Mouse (Mus musculus) limb, embryonic 10.5 days (tissue): ENCODE measurements at regions not wholly inside any gene's neighbourhood (a gene's known extent, or its start where the extent isn't known, plus 50 kb on each side); places are given as distances from the start of the nearest gene placed in this dataset.

Source experiments
- DNase-seq: peaks from one replicate; pipeline ENCODE4 v3.0.0-alpha.2; 2017; ENCODE audit warnings: low spot score
- H3K27ac ChIP-seq: fragments of 300-500 bp; sonication (generic); 2 replicates; pipeline ENCODE4 v1.5.1; 2016; ENCODE audit warnings: mild to moderate bottlenecking
- H3K27me3 ChIP-seq: fragments of 300-500 bp; sonication (generic); 2 replicates; pipeline ENCODE4 v1.6.1; 2016; ENCODE audit warnings: low read depth, mild to moderate bottlenecking; ENCODE audit not compliant: poor library complexity, severe bottlenecking
- H3K36me3 ChIP-seq: fragments of 300-500 bp; sonication (generic); 2 replicates; pipeline ENCODE4 v1.6.1; 2016; ENCODE audit warnings: mild to moderate bottlenecking, moderate library complexity
- H3K4me1 ChIP-seq: fragments of 300-500 bp; sonication (generic); 2 replicates; pipeline ENCODE4 v1.6.1; 2016
- H3K4me3 ChIP-seq: fragments of 300-500 bp; sonication (generic); 2 replicates; pipeline ENCODE4 v1.5.1; 2016; ENCODE audit warnings: mild to moderate bottlenecking, moderate library complexity
- H3K9me3 ChIP-seq: fragments of 300-500 bp; sonication (generic); replicated peaks from 2 replicates; pipeline ENCODE4 v1.6.1; 2016; ENCODE audit warnings: mild to moderate bottlenecking
- WGBS: fragments of 180-500 bp; shearing (Covaris S2); methylation state at CpG from one replicate; pipeline ENCODE4 v1.1.7; 2016; 5-methylcytosine and 5-hydroxymethylcytosine counted together

DNA sequence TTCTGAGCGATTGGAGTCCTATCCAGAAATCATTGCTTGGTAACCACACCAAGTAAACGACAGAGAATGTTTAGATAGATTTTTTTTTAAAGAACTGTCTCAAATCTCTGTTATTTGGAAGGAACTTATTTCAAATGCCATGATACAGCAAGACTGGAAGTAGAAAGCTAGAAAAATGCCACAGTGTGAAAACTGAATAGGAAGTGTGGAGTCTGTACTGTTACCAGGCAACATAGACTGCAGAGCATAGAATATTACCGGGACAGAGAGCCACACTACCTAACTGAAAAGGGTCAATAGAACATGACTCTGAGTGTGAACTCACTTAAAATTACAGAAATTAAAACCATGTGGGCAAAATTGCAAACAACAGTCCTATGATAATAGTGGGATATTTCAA lies 52.4 kb upstream of the Adcy1 start:
- no peak for DNase-seq
- Histone ChIP-seq H3K9me3 (no peaks in the 10 kb centered on the region), H3K27ac (no peak overlapping the region), H3K4me1 (no peaks in the 10 kb centered on the region), H3K36me3 (no peaks in the 10 kb centered on the region), H3K27me3 (no peaks in the 10 kb centered on the region), H3K4me3 (no peak overlapping the region)
- WGBS, result 86% methylated on average over 3 of the region's 3 CpGs

DNA sequence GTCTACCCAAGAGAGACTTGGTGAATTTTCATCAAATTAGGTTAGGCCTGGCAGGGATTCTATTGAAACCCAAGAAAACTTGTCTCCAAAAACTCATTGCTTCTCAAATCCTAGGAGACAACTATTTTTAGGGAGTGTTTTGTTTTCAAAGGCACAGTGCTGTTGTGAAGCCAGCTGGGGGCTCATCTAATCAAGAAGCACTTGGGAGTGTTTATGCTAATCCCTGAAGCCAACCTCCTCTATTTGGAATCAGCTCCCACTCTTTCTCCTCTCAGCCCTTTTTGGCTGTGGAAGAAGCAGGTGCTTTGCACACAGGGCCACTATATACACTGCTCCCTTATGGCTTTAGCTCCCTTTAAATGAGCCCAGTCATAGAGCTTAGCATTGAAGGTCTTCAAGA lies 64.0 kb upstream of the Adcy1 start:
- H3K27ac ChIP-seq, result no peak overlapping the region
- DNase-seq, result peak; percentile 8
- H3K27me3 ChIP-seq, result no peaks in the 10 kb centered on the region
- no peaks in the 10 kb centered on the region for H3K4me1 ChIP-seq
- H3K36me3 ChIP-seq, result no peaks in the 10 kb centered on the region
- H3K9me3 ChIP-seq, result no peaks in the 10 kb centered on the region
- H3K4me3 ChIP-seq, result no peak overlapping the region

DNA sequence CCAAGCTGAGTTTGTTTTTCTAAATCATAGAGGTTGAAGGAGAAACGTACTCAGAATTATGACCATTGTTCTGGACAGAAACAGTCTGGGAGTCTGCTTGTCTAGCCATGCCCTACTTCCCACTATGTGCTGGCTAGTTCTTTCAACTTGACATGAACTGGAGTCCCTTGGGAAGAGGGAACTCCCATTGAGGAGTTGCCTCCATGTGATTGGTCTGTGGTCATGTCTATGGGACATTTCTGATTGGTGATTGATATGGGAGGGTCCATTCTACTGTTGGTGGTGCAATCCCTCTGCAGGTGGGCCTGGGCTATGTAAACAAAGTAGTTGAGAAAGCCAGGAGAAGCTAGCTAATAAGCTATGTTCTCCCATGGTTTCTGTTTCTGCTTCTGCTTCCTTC lies 64.5 kb upstream of the Adcy1 start:
- no peaks in the 10 kb centered on the region for H3K27me3 ChIP-seq
- WGBS, result 86% methylated on average over 1 of the region's 1 CpGs
- H3K4me3 ChIP-seq, result no peak overlapping the region
- H3K36me3 ChIP-seq, result no peaks in the 10 kb centered on the region
- DNase-seq, result no peak
- H3K27ac ChIP-seq, result no peak overlapping the region
- no peaks in the 10 kb centered on the region for H3K9me3 ChIP-seq
- H3K4me1 ChIP-seq, result no peaks in the 10 kb centered on the region

GRCm38 (mm10) chr11:6997508-6997907 lies 65.8 kb upstream of the Adcy1 start:
- no peaks in the 10 kb centered on the region for H3K36me3 ChIP-seq
- no peak overlapping the region for H3K27ac ChIP-seq
- DNase-seq, result no peak
- no peaks in the 10 kb centered on the region for H3K9me3 ChIP-seq
- 84% methylated on average over 6 of the region's 6 CpGs for WGBS
- H3K27me3 ChIP-seq, result no peaks in the 10 kb centered on the region
- no peaks in the 10 kb centered on the region for H3K4me1 ChIP-seq
- H3K4me3 ChIP-seq, result no peak overlapping the region

GRCm38 (mm10) chr11:6993731-6994130 lies 69.6 kb upstream of the Adcy1 start:
- DNase-seq, result no peak
- no peak overlapping the region for H3K27ac ChIP-seq
- WGBS, result 96% methylated on average over 2 of the region's 2 CpGs
- no peaks in the 10 kb centered on the region for H3K27me3 ChIP-seq
- H3K9me3 ChIP-seq, result no peaks in the 10 kb centered on the region
- H3K36me3 ChIP-seq, result no peaks in the 10 kb centered on the region
- no peak overlapping the region for H3K4me3 ChIP-seq
- peaks cover 13% of the 10 kb centered on the region for H3K4me1 ChIP-seq

DNA sequence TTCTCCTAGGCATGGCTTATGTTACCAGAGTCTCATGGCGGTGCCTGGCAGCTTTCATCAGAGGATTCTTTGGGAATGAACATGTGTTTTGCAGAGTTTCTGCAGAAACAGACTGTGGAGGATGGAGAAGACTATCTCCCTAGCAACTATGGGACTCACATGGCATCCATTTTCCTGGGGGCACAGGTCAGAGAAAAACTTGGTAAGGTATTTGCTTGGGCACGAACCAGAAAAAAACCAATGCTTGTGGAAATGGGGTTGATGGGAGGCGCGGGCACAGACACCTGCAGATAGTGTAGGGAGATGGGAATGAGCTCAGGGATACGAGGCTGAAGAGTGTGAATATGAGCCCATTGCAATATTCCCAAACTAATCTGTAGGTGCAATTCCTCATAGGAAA lies 71.7 kb upstream of the Adcy1 start:
- H3K4me3 ChIP-seq, result no peak overlapping the region
- H3K27ac ChIP-seq, result no peak overlapping the region
- DNase-seq, result peak; percentile 21
- peaks cover 13% of the 10 kb centered on the region for H3K4me1 ChIP-seq
- WGBS, result 88% methylated on average over 5 of the region's 5 CpGs
- no peaks in the 10 kb centered on the region for H3K36me3 ChIP-seq
- H3K27me3 ChIP-seq, result no peaks in the 10 kb centered on the region
- no peaks in the 10 kb centered on the region for H3K9me3 ChIP-seq

GRCm38 (mm10) chr11:6990711-6991110 lies 72.6 kb upstream of the Adcy1 start:
- H3K27ac ChIP-seq, result no peak overlapping the region
- H3K9me3 ChIP-seq, result no peaks in the 10 kb centered on the region
- H3K36me3 ChIP-seq, result no peaks in the 10 kb centered on the region
- peaks cover 13% of the 10 kb centered on the region for H3K4me1 ChIP-seq
- 45% methylated on average over 3 of the region's 3 CpGs for WGBS
- H3K27me3 ChIP-seq, result no peaks in the 10 kb centered on the region
- no peak overlapping the region for H3K4me3 ChIP-seq
- peak; percentile 37 for DNase-seq

GRCm38 (mm10) chr11:6988884-6989824 lies 74.1 kb upstream of the Adcy1 start:
- Histone ChIP-seq H3K4me1 (peaks cover 13% of the 10 kb centered on the region), H3K9me3 (no peaks in the 10 kb centered on the region), H3K27ac (no peak overlapping the region), H3K4me3 (no peak overlapping the region), H3K36me3 (no peaks in the 10 kb centered on the region), H3K27me3 (no peaks in the 10 kb centered on the region)
- 83% methylated on average over 8 of the region's 8 CpGs for WGBS
- DNase-seq, result no peak

DNA sequence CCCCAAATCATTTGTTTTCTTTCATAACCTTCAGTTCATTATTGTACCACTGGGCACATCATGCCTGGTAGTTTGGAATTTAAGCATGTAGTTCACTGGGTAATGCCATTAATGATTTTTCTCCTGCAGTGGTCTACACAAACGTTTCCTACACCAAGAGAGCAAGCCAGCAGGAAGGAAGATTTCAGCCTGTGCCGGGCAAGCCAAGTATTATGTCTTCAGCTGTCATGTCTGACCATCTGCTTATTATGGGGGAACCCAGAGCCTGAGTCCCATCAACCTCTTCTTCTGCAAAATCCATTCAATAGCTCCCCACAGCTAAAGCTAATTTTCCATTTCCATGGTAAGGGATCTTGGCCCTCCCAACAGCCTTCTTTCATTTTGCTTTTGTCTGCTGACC lies 75.3 kb upstream of the Adcy1 start:
- Histone ChIP-seq H3K9me3 (no peaks in the 10 kb centered on the region), H3K36me3 (no peaks in the 10 kb centered on the region), H3K4me3 (no peak overlapping the region), H3K27me3 (no peaks in the 10 kb centered on the region), H3K4me1 (peaks cover 13% of the 10 kb centered on the region), H3K27ac (no peak overlapping the region)
- no peak for DNase-seq
- WGBS, result 66% methylated on average over 2 of the region's 2 CpGs

DNA sequence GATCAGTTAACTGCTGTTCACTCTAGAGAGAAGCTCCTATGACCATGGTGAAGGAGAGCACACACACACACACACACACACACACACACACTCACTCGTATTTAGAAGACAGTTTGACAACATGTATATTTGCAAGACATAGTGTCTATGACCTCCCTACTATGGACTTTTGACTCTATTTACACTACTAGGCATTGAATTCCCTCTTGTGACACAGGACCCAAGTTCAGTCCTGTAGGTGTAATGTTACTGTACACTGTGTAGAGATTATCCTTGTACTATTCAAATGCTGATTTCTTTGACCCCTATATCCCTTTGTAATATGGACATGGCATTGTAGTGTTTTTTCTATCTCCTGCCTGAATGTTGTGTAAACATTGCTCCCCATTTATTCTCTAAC lies 76.2 kb upstream of the Adcy1 start:
- Histone ChIP-seq H3K36me3 (no peaks in the 10 kb centered on the region), H3K27me3 (no peaks in the 10 kb centered on the region), H3K9me3 (no peaks in the 10 kb centered on the region), H3K4me3 (no peak overlapping the region), H3K4me1 (peaks cover 13% of the 10 kb centered on the region), H3K27ac (no peak overlapping the region)
- 81% methylated on average over 1 of the region's 1 CpGs for WGBS
- DNase-seq, result no peak

DNA sequence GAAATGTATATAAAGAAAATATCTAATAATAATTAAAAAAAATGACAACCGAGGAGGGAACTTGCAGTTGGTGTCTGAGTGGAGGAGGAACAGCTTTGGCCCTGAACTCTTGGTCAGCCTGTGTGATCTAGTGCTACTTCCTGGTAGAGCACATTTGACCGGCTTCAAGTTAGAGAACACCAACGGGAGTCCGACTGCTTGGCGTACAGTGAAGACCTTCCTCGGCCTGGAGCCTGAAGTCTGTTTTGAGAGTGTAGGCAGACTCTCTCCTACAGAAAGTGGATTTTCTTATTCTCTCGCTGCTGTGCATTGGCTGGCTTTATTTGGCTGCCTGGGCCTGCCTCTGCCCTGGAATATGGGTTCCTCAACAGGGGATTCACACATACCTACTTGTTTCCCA lies 81.2 kb upstream of the Adcy1 start:
- H3K4me1 ChIP-seq, result no peaks in the 10 kb centered on the region
- no peak overlapping the region for H3K4me3 ChIP-seq
- H3K36me3 ChIP-seq, result no peaks in the 10 kb centered on the region
- DNase-seq, result peak; percentile 7
- WGBS, result 94% methylated on average over 7 of the region's 7 CpGs
- no peaks in the 10 kb centered on the region for H3K9me3 ChIP-seq
- no peak overlapping the region for H3K27ac ChIP-seq
- H3K27me3 ChIP-seq, result no peaks in the 10 kb centered on the region

- no peak overlapping the region for H3K4me3 ChIP-seq
- no peaks in the 10 kb centered on the region for H3K4me1 ChIP-seq
- DNase-seq, result peak; percentile 1
- H3K27me3 ChIP-seq, result no peaks in the 10 kb centered on the region
- WGBS, result 91% methylated on average over 3 of the region's 3 CpGs
- no peaks in the 10 kb centered on the region for H3K9me3 ChIP-seq
- no peaks in the 10 kb centered on the region for H3K36me3 ChIP-seq
- no peak overlapping the region for H3K27ac ChIP-seq
These were observed 83.6 kb upstream of the Adcy1 start for GRCm38 (mm10) chr11:6979656-6980055.

DNA sequence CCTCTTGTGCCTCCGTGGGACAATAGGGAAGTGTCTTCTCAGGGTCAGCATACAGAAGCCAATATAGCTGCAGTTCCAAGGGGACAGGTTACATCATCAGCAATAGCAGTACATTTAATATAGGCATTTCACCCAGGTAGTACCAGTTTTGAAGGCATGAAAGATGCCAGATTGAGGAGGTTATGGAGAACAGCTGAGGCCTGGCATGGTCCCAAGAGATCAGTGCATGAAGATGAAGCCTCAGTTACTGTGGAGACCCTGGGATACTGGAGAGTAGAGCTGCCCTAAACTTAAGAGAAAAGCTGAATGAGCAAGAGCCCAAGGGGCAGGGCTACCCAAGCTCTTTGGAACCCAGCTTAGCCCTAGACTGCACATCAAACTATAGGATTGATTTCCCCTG lies 94.1 kb upstream of the Adcy1 start:
- Histone ChIP-seq H3K4me3 (no peak overlapping the region), H3K9me3 (no peaks in the 10 kb centered on the region), H3K36me3 (no peaks in the 10 kb centered on the region), H3K4me1 (no peaks in the 10 kb centered on the region), H3K27me3 (no peaks in the 10 kb centered on the region), H3K27ac (no peak overlapping the region)
- no peak for DNase-seq
- 83% methylated on average over 1 of the region's 1 CpGs for WGBS

DNA sequence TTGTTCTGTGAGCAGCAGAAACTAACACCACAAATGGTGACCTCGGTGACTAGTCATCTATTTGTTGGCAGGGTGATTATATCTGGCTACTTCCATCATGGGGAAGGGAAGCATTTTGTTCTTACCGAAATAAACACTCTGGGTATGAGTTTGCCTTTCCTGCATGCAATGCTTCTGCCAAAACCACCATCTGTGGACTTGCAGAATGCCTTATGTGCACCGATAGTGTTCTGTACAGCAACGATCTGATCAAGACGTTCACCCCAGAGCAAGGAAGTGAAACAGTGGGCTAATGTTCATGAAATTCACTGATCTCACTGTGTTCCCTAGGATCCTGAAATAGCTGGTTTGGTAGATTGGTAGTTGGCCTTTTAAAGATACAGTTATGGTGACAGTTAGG lies 96.3 kb upstream of the Adcy1 start:
- Histone ChIP-seq H3K36me3 (no peaks in the 10 kb centered on the region), H3K9me3 (no peaks in the 10 kb centered on the region), H3K4me1 (no peaks in the 10 kb centered on the region), H3K27ac (no peak overlapping the region), H3K4me3 (no peak overlapping the region), H3K27me3 (no peaks in the 10 kb centered on the region)
- DNase-seq, result peak; percentile 8
- 88% methylated on average over 5 of the region's 5 CpGs for WGBS
